Mouse (Mus musculus): ENCODE measurements around the gene Tenm3.

DNA sequence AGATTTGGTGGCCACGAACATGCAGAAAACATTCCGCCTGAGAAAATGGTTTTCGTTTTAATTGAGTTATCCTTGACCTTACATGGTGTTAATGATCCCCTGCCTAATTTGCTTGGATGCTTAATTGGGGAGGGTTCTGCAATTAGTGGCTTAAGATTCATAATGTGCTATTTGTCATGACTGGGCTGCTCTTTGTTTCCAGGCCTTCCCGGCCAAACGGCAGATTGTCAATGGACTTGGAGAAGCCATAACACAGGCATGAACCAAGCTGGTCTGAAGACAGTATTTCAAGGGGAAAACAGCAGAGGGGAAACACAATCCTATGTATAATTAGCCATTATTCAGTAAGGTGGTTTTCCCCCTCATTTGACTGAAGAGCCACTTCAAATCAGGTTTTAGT is 606.8 kb downstream of the Tenm3 start:
- TF ChIP-seq CTCF (IDR thresholded peaks at IDR 0.05; ENCODE audit: low read depth) (no peak), EP300 (IDR thresholded peaks at IDR 0.05; ENCODE audit: low read depth) (no peak)
